Mouse (Mus musculus) neural tube, embryonic 11.5 days (tissue): ENCODE measurements around the gene Lima1. TPM values are rescaled to one million over a fixed set of nuclear protein-coding genes. Genes with fewer than 3 reads are reported as not detected.

Experiments
- ATAC-seq: fragments of 200-750 bp; cut with Nextera tagmentation; 2 replicates; pipeline ENCODE4 v1.8.0; 2017; ENCODE audit warnings: moderate number of reproducible peaks, mild to moderate bottlenecking, moderate TSS enrichment, moderate library complexity; ENCODE audit not compliant: insufficient read depth, low FRiP score, low TSS enrichment
- DNase-seq: peaks from one replicate; pipeline ENCODE4 v3.0.0-alpha.2; 2015; ENCODE audit warnings: low spot score
- H3K27ac ChIP-seq: fragments of 300-500 bp; sonication (generic); 2 replicates; pipeline ENCODE4 v1.5.1; 2014; ENCODE audit warnings: low read depth, mild to moderate bottlenecking, low read length
- H3K27me3 ChIP-seq: fragments of 300-500 bp; sonication (generic); 2 replicates; pipeline ENCODE4 v1.6.1; 2014; ENCODE audit warnings: mild to moderate bottlenecking, low read length, mixed read lengths; ENCODE audit not compliant: control insufficient read depth, insufficient read depth
- H3K36me3 ChIP-seq: fragments of 300-500 bp; sonication (generic); 2 replicates; pipeline ENCODE4 v1.6.1; 2014; ENCODE audit warnings: mild to moderate bottlenecking, low read length, moderate library complexity, mixed read lengths; ENCODE audit not compliant: control insufficient read depth, insufficient read depth
- H3K4me1 ChIP-seq: fragments of 300-500 bp; sonication (generic); 2 replicates; pipeline ENCODE4 v1.6.1; 2014; ENCODE audit warnings: low read length, mixed read lengths; ENCODE audit not compliant: control insufficient read depth, insufficient read depth
- H3K4me2 ChIP-seq: fragments of 300-500 bp; sonication (generic); 2 replicates; pipeline ENCODE4 v1.6.1; 2014; ENCODE audit warnings: low read depth, mild to moderate bottlenecking, moderate library complexity
- H3K4me3 ChIP-seq: fragments of 300-500 bp; sonication (generic); 2 replicates; pipeline ENCODE4 v1.5.1; 2014; ENCODE audit warnings: low read depth, low read length
- H3K9ac ChIP-seq: fragments of 300-500 bp; sonication (generic); 2 replicates; pipeline ENCODE4 v1.6.1; 2014; ENCODE audit warnings: mild to moderate bottlenecking, low read length
- H3K9me3 ChIP-seq: fragments of 300-500 bp; sonication (generic); 2 replicates; pipeline ENCODE4 v1.6.1; 2016; ENCODE audit warnings: low read length; ENCODE audit not compliant: control insufficient read depth
- WGBS: fragments of 180-500 bp; shearing (Covaris S2); extraction: QIAGEN DNeasy Blood & Tissue Kit; methylation state at CpG from one replicate; pipeline ENCODE4 v1.1.7; 2014; 5-methylcytosine and 5-hydroxymethylcytosine counted together
- polyA plus RNA-seq: library from polyadenylated mRNA; unstranded; fragments of >200 nt; fragmentation: Nextera tagmentation; extraction: Ambion mirVana; gene quantifications from 2 replicates; pipeline ENCODE4 v1.2.1, GENCODE M21; 2014

Lima1 gene
- polyA plus RNA-seq, 1 experiment from 2014 or later, result 33.1 TPM

GRCm38 (mm10) chr15:99819109-99819440 lies 56.2 kb downstream of the Lima1 start:
- peak overlapping the region; percentile 45 for H3K4me2 ChIP-seq
- peak overlapping the region; percentile 28 for H3K4me3 ChIP-seq
- H3K9ac ChIP-seq, result peak overlapping the region; percentile 57
- DNase-seq (no peak), ATAC-seq (no peak)
- WGBS, result 22% methylated on average over 6 of the region's 6 CpGs
- H3K27me3 ChIP-seq, result no peaks in the 10 kb centered on the region
- H3K9me3 ChIP-seq, result no peaks in the 10 kb centered on the region
- peak overlapping the region; percentile 80 for H3K27ac ChIP-seq
- peaks cover 10% of the 10 kb centered on the region; the same call in 1 of the 2 replicates for H3K4me1 ChIP-seq
- no peaks in the 10 kb centered on the region; the same call in 1 of the 2 replicates for H3K36me3 ChIP-seq

- peak overlapping the region; percentile 80 for H3K27ac ChIP-seq
These were observed 56.7 kb downstream of the Lima1 start for GRCm38 (mm10) chr15:99818321-99819108.

GRCm38 (mm10) chr15:99817343-99818235 lies 57.7 kb downstream of the Lima1 start:
- H3K9ac ChIP-seq, result no peak overlapping the region
- H3K27ac ChIP-seq, result peak overlapping the region; percentile 68
- peaks cover 10% of the 10 kb centered on the region; the same call in 1 of the 2 replicates for H3K4me1 ChIP-seq
- no peaks in the 10 kb centered on the region for H3K27me3 ChIP-seq
- 19% methylated on average over 8 of the region's 8 CpGs for WGBS
- DNase-seq, result no peak
- H3K4me2 ChIP-seq, result peak overlapping the region; percentile 45
- ATAC-seq, result no peak
- H3K9me3 ChIP-seq, result no peaks in the 10 kb centered on the region
- H3K36me3 ChIP-seq, result no peaks in the 10 kb centered on the region; the same call in 1 of the 2 replicates
- peak overlapping the region; percentile 28 for H3K4me3 ChIP-seq

More at GRCm38 (mm10) chr15:99818321-99819108, 56.7 kb downstream of the Lima1 start:
- ATAC-seq (no peak), DNase-seq (peak; percentile 64)
- Histone ChIP-seq H3K4me2 (peak overlapping the region; percentile 45), H3K36me3 (no peaks in the 10 kb centered on the region; the same call in 1 of the 2 replicates), H3K4me3 (peak overlapping the region; percentile 28), H3K9me3 (no peaks in the 10 kb centered on the region), H3K9ac (peak overlapping the region; percentile 57), H3K27me3 (no peaks in the 10 kb centered on the region), H3K4me1 (peaks cover 10% of the 10 kb centered on the region; the same call in 1 of the 2 replicates)
- WGBS, result 13% methylated on average over 13 of the region's 13 CpGs

GRCm38 (mm10) chr15:99815999-99816398 lies 59.3 kb downstream of the Lima1 start:
- 94% methylated on average over 4 of the region's 4 CpGs for WGBS
- ATAC-seq (no peak), DNase-seq (no peak)
- Histone ChIP-seq H3K4me2 (no peak overlapping the region), H3K36me3 (no peaks in the 10 kb centered on the region; the same call in 1 of the 2 replicates), H3K4me3 (no peak overlapping the region), H3K4me1 (peaks cover 10% of the 10 kb centered on the region; the same call in 1 of the 2 replicates), H3K9ac (no peak overlapping the region), H3K27ac (no peak overlapping the region), H3K9me3 (no peaks in the 10 kb centered on the region), H3K27me3 (no peaks in the 10 kb centered on the region)

- ATAC-seq, result no peak
- no peaks in the 10 kb centered on the region; the same call in 1 of the 2 replicates for H3K36me3 ChIP-seq
- no peak overlapping the region for H3K4me2 ChIP-seq
- H3K9me3 ChIP-seq, result no peaks in the 10 kb centered on the region
- H3K27me3 ChIP-seq, result no peaks in the 10 kb centered on the region
- H3K9ac ChIP-seq, result no peak overlapping the region
- H3K4me3 ChIP-seq, result no peak overlapping the region
- H3K27ac ChIP-seq, result no peak overlapping the region
- peaks cover 10% of the 10 kb centered on the region; the same call in 1 of the 2 replicates for H3K4me1 ChIP-seq
- 92% methylated on average over 24 of the region's 24 CpGs for WGBS
- DNase-seq, result no peak
These were observed 60.5 kb downstream of the Lima1 start for GRCm38 (mm10) chr15:99814554-99815260.

GRCm38 (mm10) chr15:99813639-99814038 lies 61.6 kb downstream of the Lima1 start:
- Histone ChIP-seq H3K4me3 (no peak overlapping the region), H3K9me3 (no peaks in the 10 kb centered on the region), H3K27ac (no peak overlapping the region), H3K27me3 (no peaks in the 10 kb centered on the region), H3K4me2 (no peak overlapping the region), H3K4me1 (peaks cover 8% of the 10 kb centered on the region; the same call in 1 of the 2 replicates), H3K9ac (no peak overlapping the region), H3K36me3 (no peaks in the 10 kb centered on the region; the same call in 1 of the 2 replicates)
- DNase-seq (no peak), ATAC-seq (no peak)
- WGBS, result 97% methylated on average over 6 of the region's 6 CpGs

- Histone ChIP-seq H3K4me2 (no peak overlapping the region), H3K9ac (no peak overlapping the region), H3K4me1 (peaks cover 4% of the 10 kb centered on the region; the same call in 1 of the 2 replicates), H3K36me3 (no peaks in the 10 kb centered on the region; the same call in 1 of the 2 replicates), H3K9me3 (no peaks in the 10 kb centered on the region), H3K4me3 (no peak overlapping the region), H3K27me3 (no peaks in the 10 kb centered on the region), H3K27ac (no peak overlapping the region)
- whole genome bisulfite sequencing, result 76% methylated on average over 7 of the region's 7 CpGs
- DNase-seq (no peak), ATAC-seq (no peak)
These were observed 63.2 kb downstream of the Lima1 start for GRCm38 (mm10) chr15:99812097-99812496.
